Mouse (Mus musculus) hindbrain, embryonic 16.5 days (tissue): ENCODE results near the gene Caskin2. TPM values are rescaled to one million over a fixed set of nuclear protein-coding genes. Genes with fewer than 3 reads are reported as not detected.

ENCODE experiments used
- ATAC-seq: fragments of 200-750 bp; cut with Nextera tagmentation; 2 replicates; pipeline ENCODE4 v1.8.0; 2017; ENCODE audit warnings: moderate TSS enrichment, moderate library complexity
- H3K27ac ChIP-seq: fragments of 300-500 bp; sonication (generic); 2 replicates; pipeline ENCODE4 v1.5.1; 2014; ENCODE audit warnings: low read depth, mild to moderate bottlenecking, control low read depth, low read length, moderate library complexity
- H3K27me3 ChIP-seq: fragments of 300-500 bp; sonication (generic); replicated peaks from 2 replicates; pipeline ENCODE4 v1.6.1; 2014; ENCODE audit warnings: low read length; ENCODE audit not compliant: control insufficient read depth, insufficient read depth
- H3K36me3 ChIP-seq: fragments of 300-500 bp; sonication (generic); 2 replicates; pipeline ENCODE4 v1.6.1; 2014; ENCODE audit warnings: mild to moderate bottlenecking, low read length, moderate library complexity, mixed read lengths; ENCODE audit not compliant: control insufficient read depth, insufficient read depth
- H3K4me1 ChIP-seq: fragments of 300-500 bp; sonication (generic); 2 replicates; pipeline ENCODE4 v1.6.1; 2014; ENCODE audit warnings: low read depth, low read length; ENCODE audit not compliant: control insufficient read depth, insufficient read depth
- H3K4me2 ChIP-seq: fragments of 300-500 bp; sonication (generic); 2 replicates; pipeline ENCODE4 v1.6.1; 2014; ENCODE audit warnings: mild to moderate bottlenecking, low read length, control low read depth, moderate library complexity
- H3K4me3 ChIP-seq: fragments of 300-500 bp; sonication (generic); 2 replicates; pipeline ENCODE4 v1.5.1; 2014; ENCODE audit warnings: mild to moderate bottlenecking, low read length, control low read depth, moderate library complexity
- H3K9ac ChIP-seq: fragments of 300-500 bp; sonication (generic); 2 replicates; pipeline ENCODE4 v1.6.1; 2014; ENCODE audit warnings: low read depth, mild to moderate bottlenecking, control low read depth, low read length, moderate library complexity
- H3K9me3 ChIP-seq: fragments of 300-500 bp; sonication (generic); 2 replicates; pipeline ENCODE4 v1.6.1; 2014; ENCODE audit warnings: mild to moderate bottlenecking, low read length, moderate library complexity; ENCODE audit not compliant: control insufficient read depth
- WGBS: fragments of 180-500 bp; shearing (Covaris S2); extraction: QIAGEN DNeasy Blood & Tissue Kit; methylation state at CpG from one replicate; pipeline ENCODE4 v1.1.7; 2014; 5-methylcytosine and 5-hydroxymethylcytosine counted together
- polyA plus RNA-seq: library from polyadenylated mRNA; unstranded; fragments of >200 nt; fragmentation: Nextera tagmentation; extraction: Ambion mirVana; gene quantifications from 2 replicates; pipeline ENCODE4 v1.2.1, GENCODE M21; 2015

Gene Caskin2
- polyA plus RNA-seq, 1 experiment from 2014 or later: 9.0 TPM

- Histone ChIP-seq H3K9me3 (no peaks in the 10 kb centered on the region), H3K4me1 (peaks cover 56% of the 10 kb centered on the region), H3K9ac (peak overlapping the region; percentile 63; the same call in 1 of the 2 replicates), H3K36me3 (no peaks in the 10 kb centered on the region), H3K27ac (peak overlapping the region; percentile 44), H3K4me3 (peak overlapping the region; percentile 91), H3K4me2 (peak overlapping the region; percentile 98), H3K27me3 (no peaks in the 10 kb centered on the region)
- 74% methylated on average over 20 of the region's 20 CpGs for WGBS
- ATAC-seq: no peak
Measured at GRCm38 (mm10) chr11:115811381-115812093, 1.9 kb downstream of the Caskin2 start.

DNA sequence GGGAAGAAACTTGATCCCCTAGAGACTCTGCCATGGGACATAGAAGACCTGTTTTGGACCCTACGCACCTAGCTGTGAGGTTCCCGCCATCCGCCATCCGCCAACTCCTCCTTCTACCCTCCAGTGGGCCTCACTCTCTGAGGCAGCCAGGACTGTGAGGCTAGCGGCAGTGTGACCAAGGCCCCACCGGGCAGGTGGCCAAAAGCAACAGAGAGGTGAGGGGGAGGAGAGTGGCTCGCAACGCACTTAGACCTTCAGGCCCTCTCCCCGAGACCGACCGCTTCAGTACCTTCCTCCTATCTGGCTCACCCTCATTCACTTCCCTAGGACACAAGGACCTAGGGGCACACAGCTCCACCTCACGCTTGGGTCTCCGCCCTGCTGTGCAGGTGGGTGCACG is 3.1 kb downstream of the Caskin2 start:
- WGBS: 69% methylated on average over 14 of the region's 14 CpGs
- H3K9ac ChIP-seq: no peak overlapping the region
- H3K27ac ChIP-seq: 0 out of 2 replicates have a peak overlapping the region, but pooled peaks have one; percentile 39

DNA sequence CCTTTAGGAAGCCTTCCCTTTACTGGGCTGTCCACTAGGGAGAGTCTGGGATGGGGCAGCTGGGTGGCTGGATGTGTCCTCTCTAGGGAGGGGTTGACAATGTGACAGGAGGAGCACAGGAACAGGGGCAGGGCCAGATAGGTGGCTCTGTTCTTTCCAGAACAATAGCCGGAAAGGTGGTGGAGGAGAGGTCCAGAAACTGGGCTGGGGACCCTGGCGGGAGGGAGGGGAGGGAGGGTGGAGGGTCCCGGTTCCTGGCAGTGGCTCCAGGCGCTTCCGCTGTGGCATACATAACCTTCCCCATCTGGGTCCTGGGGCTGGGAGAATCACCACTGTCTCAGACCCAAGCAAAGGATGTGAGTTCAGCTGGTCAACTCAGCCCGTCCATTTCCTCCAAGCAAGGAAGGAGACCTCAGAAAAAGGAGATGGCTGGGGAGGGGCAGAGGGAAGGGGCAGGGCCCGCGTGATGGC is 4.1 kb downstream of the Caskin2 start:
- peak overlapping the region; percentile 66 for H3K27ac ChIP-seq
- WGBS: 52% methylated on average over 8 of the region's 8 CpGs
- no peak overlapping the region; the same call in 1 of the 2 replicates for H3K9ac ChIP-seq
- no peak for ATAC-seq
- peak overlapping the region; percentile 98 for H3K4me2 ChIP-seq
- peak overlapping the region; percentile 6; the same call in 1 of the 2 replicates for H3K4me3 ChIP-seq
- no peaks in the 10 kb centered on the region for H3K9me3 ChIP-seq
- H3K4me1 ChIP-seq: peaks cover 44% of the 10 kb centered on the region
- no peaks in the 10 kb centered on the region for H3K27me3 ChIP-seq
- H3K36me3 ChIP-seq: peaks cover 2% of the 10 kb centered on the region; the same call in 1 of the 2 replicates

More for the DNA sequence above, 3.1 kb downstream of the Caskin2 start:
- H3K4me1 ChIP-seq: peaks cover 48% of the 10 kb centered on the region
- H3K36me3 ChIP-seq: no peaks in the 10 kb centered on the region
- H3K4me3 ChIP-seq: peak overlapping the region; percentile 91
- peak overlapping the region; percentile 98 for H3K4me2 ChIP-seq
- H3K9me3 ChIP-seq: no peaks in the 10 kb centered on the region
- no peak for ATAC-seq
- H3K27me3 ChIP-seq: no peaks in the 10 kb centered on the region

- Histone ChIP-seq H3K36me3 (peaks cover 3% of the 10 kb centered on the region; the same call in 1 of the 2 replicates), H3K9ac (0 out of 2 replicates have a peak overlapping the region, but pooled peaks have one; percentile 40), H3K4me2 (peak overlapping the region; percentile 98), H3K4me1 (peaks cover 40% of the 10 kb centered on the region), H3K4me3 (no peak overlapping the region), H3K27me3 (no peaks in the 10 kb centered on the region), H3K27ac (peak overlapping the region; percentile 76), H3K9me3 (no peaks in the 10 kb centered on the region)
- ATAC-seq: peak; percentile 7; the same call in 1 of the 2 replicates
- 35% methylated on average over 9 of the region's 10 CpGs for WGBS
Measured at GRCm38 (mm10) chr11:115808696-115809310, 4.6 kb downstream of the Caskin2 start.

DNA sequence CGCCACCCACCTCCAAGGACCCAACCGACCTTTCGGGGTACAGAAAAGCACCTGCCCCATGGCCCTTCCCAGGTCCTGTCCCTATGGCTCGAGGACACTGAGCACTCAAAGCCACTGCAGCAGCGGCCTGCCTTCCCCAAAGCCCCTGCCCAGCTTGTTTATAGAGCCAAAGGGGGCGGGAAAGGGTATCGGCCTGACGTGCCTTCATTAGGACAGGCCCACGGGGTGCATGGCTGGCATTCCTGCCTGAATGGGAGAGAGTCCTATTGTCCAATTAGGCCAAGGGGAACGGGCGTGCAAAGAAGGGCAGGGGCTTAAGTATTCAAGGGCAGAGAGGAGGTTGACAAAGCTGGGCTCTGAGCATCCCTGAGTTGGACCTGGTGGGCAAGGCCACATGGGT is 5.5 kb downstream of the Caskin2 start:
- Histone ChIP-seq H3K27ac (peak overlapping the region; percentile 76), H3K4me2 (peak overlapping the region; percentile 30), H3K4me1 (peaks cover 38% of the 10 kb centered on the region), H3K9ac (peak overlapping the region; percentile 6; the same call in 1 of the 2 replicates), H3K27me3 (no peaks in the 10 kb centered on the region), H3K4me3 (no peak overlapping the region), H3K9me3 (no peaks in the 10 kb centered on the region), H3K36me3 (peaks cover 11% of the 10 kb centered on the region)
- ATAC-seq: no peak
- WGBS: 52% methylated on average over 11 of the region's 11 CpGs

- ATAC-seq: peak; percentile 69
- Histone ChIP-seq H3K9ac (no peak overlapping the region), H3K9me3 (no peaks in the 10 kb centered on the region), H3K27me3 (no peaks in the 10 kb centered on the region), H3K4me3 (no peak overlapping the region), H3K36me3 (peaks cover 11% of the 10 kb centered on the region), H3K4me2 (peak overlapping the region; percentile 30), H3K27ac (peak overlapping the region; percentile 76), H3K4me1 (peaks cover 32% of the 10 kb centered on the region)
- 40% methylated on average over 6 of the region's 6 CpGs for WGBS
Measured at GRCm38 (mm10) chr11:115807306-115807705, 6.1 kb downstream of the Caskin2 start.

- peaks cover 30% of the 10 kb centered on the region for H3K4me1 ChIP-seq
- 90% methylated on average over 10 of the region's 10 CpGs for WGBS
- H3K36me3 ChIP-seq: peaks cover 11% of the 10 kb centered on the region
- no peak overlapping the region; the same call in 1 of the 2 replicates for H3K27ac ChIP-seq
- no peak for ATAC-seq
- no peaks in the 10 kb centered on the region for H3K27me3 ChIP-seq
- H3K9me3 ChIP-seq: no peaks in the 10 kb centered on the region
- peak overlapping the region; percentile 3; the same call in 1 of the 2 replicates for H3K4me2 ChIP-seq
- H3K4me3 ChIP-seq: no peak overlapping the region
- no peak overlapping the region for H3K9ac ChIP-seq
Measured at GRCm38 (mm10) chr11:115806154-115806553, 7.3 kb downstream of the Caskin2 start.

DNA sequence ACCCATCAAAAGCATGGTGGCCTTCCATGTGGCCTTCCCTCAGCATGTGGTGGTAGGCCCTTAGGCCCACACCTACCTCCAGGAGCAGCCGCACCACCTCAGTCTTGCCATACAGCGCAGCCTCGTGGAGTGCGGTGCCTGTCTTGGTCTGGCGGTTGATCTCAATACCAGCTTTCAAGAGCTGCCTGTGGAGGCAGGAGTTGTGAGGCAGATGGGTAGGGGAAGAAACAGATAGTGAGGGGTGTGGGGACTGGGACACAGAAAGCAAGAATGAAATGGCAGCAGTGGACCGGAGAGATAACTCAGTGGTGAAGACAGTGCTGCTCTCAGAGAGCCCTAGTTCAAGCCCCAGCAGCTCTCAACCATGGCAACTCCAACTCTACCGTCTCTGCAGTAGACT is 8.4 kb downstream of the Caskin2 start:
- WGBS: 92% methylated on average over 7 of the region's 7 CpGs
- H3K9me3 ChIP-seq: no peaks in the 10 kb centered on the region

DNA sequence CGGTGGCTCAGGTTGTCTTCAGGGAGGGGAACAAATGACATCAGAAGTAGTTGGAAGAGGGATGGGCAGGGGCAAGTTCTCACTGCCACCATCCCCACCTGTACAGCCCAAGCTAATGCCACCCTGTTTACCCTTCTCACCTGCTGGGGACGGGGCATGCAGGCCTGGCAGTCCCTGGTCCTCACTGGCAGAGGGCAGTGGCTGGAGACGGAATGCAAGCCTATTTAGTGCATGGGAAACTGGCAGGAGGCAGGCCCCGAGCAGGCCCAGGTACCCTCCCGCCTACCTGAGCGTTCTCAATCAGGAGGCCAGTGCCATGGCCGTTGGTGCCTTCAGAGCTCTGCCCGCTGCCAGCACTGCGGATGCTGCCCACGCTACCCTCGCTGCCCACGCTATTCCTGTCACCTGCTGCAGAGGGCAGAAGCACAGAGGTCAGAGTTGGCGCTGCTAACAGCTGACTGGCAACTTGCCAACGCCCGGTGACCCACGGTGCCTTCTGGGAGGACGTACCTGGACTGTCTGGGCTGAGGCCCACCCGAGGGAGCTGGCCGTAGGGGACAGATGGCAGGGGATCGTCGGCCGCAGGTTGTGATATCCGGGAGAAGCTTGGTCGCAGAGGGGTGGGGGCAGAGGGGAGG is 10.2 kb downstream of the Caskin2 start:
- no peak overlapping the region for H3K4me3 ChIP-seq
- no peak overlapping the region for H3K9ac ChIP-seq
- H3K4me2 ChIP-seq: no peak overlapping the region
- no peaks in the 10 kb centered on the region for H3K9me3 ChIP-seq
- 88% methylated on average over 24 of the region's 24 CpGs for WGBS
- H3K27me3 ChIP-seq: no peaks in the 10 kb centered on the region
- no peak overlapping the region for H3K27ac ChIP-seq
- H3K4me1 ChIP-seq: peaks cover 8% of the 10 kb centered on the region
- peaks cover 21% of the 10 kb centered on the region for H3K36me3 ChIP-seq
- no peak for ATAC-seq

More for the DNA sequence above, 8.4 kb downstream of the Caskin2 start:
- Histone ChIP-seq H3K27me3 (no peaks in the 10 kb centered on the region), H3K4me1 (peaks cover 24% of the 10 kb centered on the region), H3K4me2 (no peak overlapping the region), H3K4me3 (no peak overlapping the region), H3K27ac (no peak overlapping the region), H3K36me3 (peaks cover 11% of the 10 kb centered on the region), H3K9ac (no peak overlapping the region)
- no peak for ATAC-seq
